Mouse (Mus musculus) testis, adult 2 months (tissue): ENCODE data around the gene Hipk1.

Experiments
- CTCF ChIP-seq: fragments of 200-500 bp; IDR thresholded peaks from 2 replicates; pipeline ENCODE4 v1.5.1; 2012; ENCODE audit warnings: low read depth, mild to moderate bottlenecking, inconsistent platforms, low read length, moderate library complexity; ENCODE audit not compliant: control insufficient read depth, insufficient read depth, insufficient replicate concordance
- POLR2A ChIP-seq: fragments of 200-500 bp; IDR thresholded peaks from 2 replicates; pipeline ENCODE4 v1.6.1; 2012; ENCODE audit warnings: low read depth, mild to moderate bottlenecking, inconsistent platforms, low read length, moderate library complexity; ENCODE audit not compliant: control insufficient read depth

- TF ChIP-seq POLR2A: no peak
- no peak for TF ChIP-seq CTCF
These were observed 85.9 kb downstream of the Hipk1 start for GRCm38 (mm10) chr3:103705426-103705825.
